Mouse (Mus musculus) hindbrain, embryonic 11.5 days (tissue): ENCODE results near the gene Hspb11. TPM values are rescaled to one million over a fixed set of nuclear protein-coding genes. Genes with fewer than 3 reads are reported as not detected.

Experiments
- ATAC-seq: fragments of 200-750 bp; cut with Nextera tagmentation; 2 replicates; pipeline ENCODE4 v1.8.0; 2017; ENCODE audit warnings: mild to moderate bottlenecking, moderate TSS enrichment, moderate library complexity; ENCODE audit not compliant: low FRiP score
- DNase-seq: peaks from one replicate; pipeline ENCODE4 v3.0.0-alpha.2; 2015; ENCODE audit warnings: low spot score
- H3K27ac ChIP-seq: fragments of 300-500 bp; sonication (generic); 2 replicates; pipeline ENCODE4 v1.5.1; 2014; ENCODE audit warnings: mild to moderate bottlenecking, low read depth, low read length
- H3K27me3 ChIP-seq: fragments of 300-500 bp; sonication (generic); 2 replicates; pipeline ENCODE4 v1.6.1; 2014; ENCODE audit warnings: mild to moderate bottlenecking, low read length, moderate library complexity, mixed read lengths; ENCODE audit not compliant: control insufficient read depth, insufficient read depth
- H3K36me3 ChIP-seq: fragments of 300-500 bp; sonication (generic); 2 replicates; pipeline ENCODE4 v1.6.1; 2014; ENCODE audit warnings: mild to moderate bottlenecking, low read length, moderate library complexity, mixed read lengths; ENCODE audit not compliant: control insufficient read depth, insufficient read depth
- H3K4me1 ChIP-seq: fragments of 300-500 bp; sonication (generic); replicated peaks from 2 replicates; pipeline ENCODE4 v1.6.1; 2014; ENCODE audit warnings: low read length, mixed read lengths; ENCODE audit not compliant: control insufficient read depth, insufficient read depth
- H3K4me2 ChIP-seq: fragments of 300-500 bp; sonication (generic); replicated peaks from 2 replicates; pipeline ENCODE4 v1.6.1; 2014; ENCODE audit warnings: mild to moderate bottlenecking, low read depth, low read length
- H3K4me3 ChIP-seq: fragments of 300-500 bp; sonication (generic); 2 replicates; pipeline ENCODE4 v1.5.1; 2014; ENCODE audit warnings: low read depth, low read length
- H3K9ac ChIP-seq: fragments of 300-500 bp; sonication (generic); 2 replicates; pipeline ENCODE4 v1.6.1; 2014; ENCODE audit warnings: low read depth, low read length
- H3K9me3 ChIP-seq: fragments of 300-500 bp; sonication (generic); 2 replicates; pipeline ENCODE4 v1.6.1; 2016; ENCODE audit warnings: low read length; ENCODE audit not compliant: control insufficient read depth
- WGBS: fragments of 180-500 bp; shearing (Covaris S2); extraction: QIAGEN DNeasy Blood & Tissue Kit; methylation state at CpG from one replicate; pipeline ENCODE4 v1.1.7; 2014; 5-methylcytosine and 5-hydroxymethylcytosine counted together
- polyA plus RNA-seq: library from polyadenylated mRNA; unstranded; fragments of >200 nt; fragmentation: Nextera tagmentation; extraction: Ambion mirVana; gene quantifications from 2 replicates; pipeline ENCODE4 v1.2.1, GENCODE M21; 2014

Hspb11 gene
- polyA plus RNA-seq, 1 experiment from 2014 or later = 39.3 TPM

DNA sequence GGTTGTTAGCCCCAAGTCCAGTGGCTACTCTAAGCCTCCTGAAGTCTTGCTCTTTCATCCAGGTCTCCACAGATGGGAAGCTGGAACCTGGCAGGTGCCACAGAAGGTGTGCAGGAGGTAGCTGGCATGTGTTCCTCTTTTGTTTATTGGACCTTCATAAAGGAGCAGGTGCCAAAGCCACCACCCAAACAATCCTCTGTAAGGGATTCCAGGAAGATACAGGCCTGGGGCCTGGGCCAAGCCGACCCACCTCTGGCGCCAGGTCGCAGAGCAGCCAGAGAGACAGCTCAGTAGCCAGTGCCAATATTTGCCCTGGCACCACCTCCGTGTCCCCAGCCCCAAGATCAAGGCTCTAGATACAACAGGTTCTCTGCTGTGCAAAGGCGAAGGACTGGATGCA is 31.9 kb upstream of the Hspb11 start:
- no peak overlapping the region for H3K4me3 ChIP-seq

DNA sequence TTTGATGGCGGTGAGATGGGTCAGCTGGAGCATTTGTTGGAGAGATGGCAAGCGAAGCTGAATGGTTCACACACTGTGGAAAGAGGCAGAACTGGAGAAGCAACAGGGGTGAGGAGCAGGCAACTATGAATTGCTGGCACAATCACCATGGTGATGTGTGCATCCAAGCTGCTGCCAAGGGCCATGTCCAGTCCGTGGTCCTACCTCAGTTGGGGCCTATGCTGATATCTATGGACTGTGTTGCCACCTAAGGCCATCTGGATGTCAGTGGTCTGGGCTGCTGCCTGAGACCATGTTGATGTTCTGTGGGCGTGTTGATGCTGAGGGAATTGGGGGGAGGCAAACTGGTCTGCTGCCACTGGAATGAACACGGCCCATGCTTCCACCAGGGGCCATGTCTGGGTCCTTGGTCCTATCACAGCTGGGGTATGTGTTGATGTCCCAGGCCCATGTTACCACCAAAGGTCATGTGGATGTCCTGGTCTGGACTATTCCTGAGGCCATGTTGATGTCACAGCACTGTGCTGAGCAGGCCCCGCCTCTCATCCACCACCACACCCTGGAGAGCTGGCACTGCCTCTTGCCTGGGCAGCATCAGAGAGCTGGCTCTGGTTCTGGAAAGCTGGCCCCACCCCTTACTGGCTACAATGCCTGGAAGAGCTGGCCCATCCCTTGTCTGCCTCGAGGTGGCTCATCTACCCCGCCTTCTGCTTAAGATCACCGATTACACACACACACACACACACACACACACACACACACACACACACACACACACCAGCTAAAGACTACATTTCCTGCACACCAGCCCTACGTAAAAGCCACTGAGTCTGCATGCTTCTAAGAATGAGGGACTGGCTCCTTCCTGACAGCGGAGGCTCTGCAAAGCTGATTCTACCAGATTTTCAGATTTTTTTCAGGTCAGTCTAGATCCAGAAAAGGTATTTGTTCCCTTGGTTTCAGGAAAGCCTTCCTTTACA is 29.9 kb upstream of the Hspb11 start:
- Histone ChIP-seq H3K9ac (no peak overlapping the region), H3K36me3 (no peaks in the 10 kb centered on the region), H3K9me3 (no peaks in the 10 kb centered on the region), H3K4me1 (no peaks in the 10 kb centered on the region), H3K4me2 (no peak overlapping the region), H3K27me3 (no peaks in the 10 kb centered on the region), H3K4me3 (no peak overlapping the region), H3K27ac (no peak overlapping the region)
- ATAC-seq = no peak
- DNase-seq = no peak
- 87% methylated on average over 11 of the region's 11 CpGs for WGBS

More for the DNA sequence above, 31.9 kb upstream of the Hspb11 start:
- Histone ChIP-seq H3K36me3 (no peaks in the 10 kb centered on the region), H3K4me2 (no peak overlapping the region), H3K27ac (no peak overlapping the region), H3K9me3 (no peaks in the 10 kb centered on the region), H3K9ac (no peak overlapping the region), H3K27me3 (no peaks in the 10 kb centered on the region), H3K4me1 (no peaks in the 10 kb centered on the region)
- 92% methylated on average over 5 of the region's 5 CpGs for WGBS
- no peak for DNase-seq
- ATAC-seq = no peak

DNA sequence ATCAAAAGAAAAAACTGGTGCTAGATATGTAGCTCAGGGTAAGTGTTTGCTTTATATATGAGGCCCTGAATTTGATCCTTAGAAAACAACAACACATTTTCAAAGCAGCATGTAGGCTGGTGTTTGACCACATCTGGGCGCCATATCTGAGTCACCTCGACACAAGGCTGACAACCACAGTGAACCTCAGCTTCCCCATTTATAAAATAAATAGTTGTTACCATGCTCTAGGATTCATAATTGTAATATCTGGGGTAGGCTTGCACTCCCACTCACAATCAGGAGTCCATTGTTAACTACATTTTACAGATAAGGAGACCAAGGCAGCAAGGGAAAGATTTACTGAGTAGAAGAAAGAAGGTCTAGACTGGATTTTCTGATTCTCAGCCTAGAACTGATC is 27.1 kb upstream of the Hspb11 start:
- no peak overlapping the region for H3K27ac ChIP-seq
- no peak for DNase-seq
- H3K9ac ChIP-seq = no peak overlapping the region
- no peak for ATAC-seq
- H3K4me3 ChIP-seq = no peak overlapping the region
- no peaks in the 10 kb centered on the region for H3K36me3 ChIP-seq
- H3K9me3 ChIP-seq = no peaks in the 10 kb centered on the region
- 83% methylated on average over 2 of the region's 2 CpGs for WGBS
- no peak overlapping the region for H3K4me2 ChIP-seq
- no peaks in the 10 kb centered on the region for H3K4me1 ChIP-seq
- no peaks in the 10 kb centered on the region for H3K27me3 ChIP-seq

DNA sequence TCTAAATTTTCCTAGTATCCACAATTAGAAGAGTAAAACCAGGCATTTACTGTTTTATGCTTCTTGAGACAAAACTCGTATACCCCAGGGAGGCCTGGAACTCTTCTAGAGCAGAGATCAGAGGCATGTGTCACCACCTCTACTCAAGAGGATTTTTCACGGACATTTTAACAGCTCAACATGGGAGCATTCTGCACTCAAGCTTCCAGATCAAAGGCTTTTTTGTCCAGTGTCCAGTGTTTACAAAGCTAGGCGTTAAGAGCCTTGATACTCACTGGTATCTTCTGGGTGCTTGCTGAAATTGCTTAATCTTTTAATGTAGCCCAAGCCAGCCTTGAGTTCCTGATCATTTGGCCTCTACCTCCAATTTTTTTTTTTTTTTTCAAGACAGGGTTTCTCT is 21.2 kb upstream of the Hspb11 start:
- DNase-seq (no peak), ATAC-seq (no peak)
- 71% methylated on average over 3 of the region's 3 CpGs for WGBS
- Histone ChIP-seq H3K36me3 (0 out of 2 replicates have a peak, but pooled peaks cover 2% of the 10 kb centered on the region), H3K27ac (no peak overlapping the region), H3K27me3 (no peaks in the 10 kb centered on the region), H3K4me2 (no peak overlapping the region), H3K9ac (no peak overlapping the region), H3K9me3 (no peaks in the 10 kb centered on the region), H3K4me3 (no peak overlapping the region), H3K4me1 (no peaks in the 10 kb centered on the region)

GRCm38 (mm10) chr4:107238253-107238652 is 15.1 kb upstream of the Hspb11 start:
- Histone ChIP-seq H3K27ac (no peak overlapping the region), H3K27me3 (no peaks in the 10 kb centered on the region), H3K4me1 (no peaks in the 10 kb centered on the region), H3K36me3 (0 out of 2 replicates have a peak, but pooled peaks cover 2% of the 10 kb centered on the region), H3K4me2 (no peak overlapping the region), H3K9ac (no peak overlapping the region), H3K4me3 (no peak overlapping the region), H3K9me3 (no peaks in the 10 kb centered on the region)
- DNase-seq = no peak
- ATAC-seq = no peak
- whole genome bisulfite sequencing = 88% methylated on average over 2 of the region's 2 CpGs

- no peaks in the 10 kb centered on the region for H3K27me3 ChIP-seq
- H3K9ac ChIP-seq = no peak overlapping the region
- no peak overlapping the region for H3K4me2 ChIP-seq
- ATAC-seq (no peak), DNase-seq (no peak)
- 98% methylated on average over 6 of the region's 6 CpGs for WGBS
- no peak overlapping the region for H3K4me3 ChIP-seq
- H3K27ac ChIP-seq = no peak overlapping the region
- H3K9me3 ChIP-seq = no peaks in the 10 kb centered on the region
- 0 out of 2 replicates have a peak, but pooled peaks cover 2% of the 10 kb centered on the region for H3K36me3 ChIP-seq
- H3K4me1 ChIP-seq = no peaks in the 10 kb centered on the region
Observed at GRCm38 (mm10) chr4:107240196-107240595, 13.2 kb upstream of the Hspb11 start.

DNA sequence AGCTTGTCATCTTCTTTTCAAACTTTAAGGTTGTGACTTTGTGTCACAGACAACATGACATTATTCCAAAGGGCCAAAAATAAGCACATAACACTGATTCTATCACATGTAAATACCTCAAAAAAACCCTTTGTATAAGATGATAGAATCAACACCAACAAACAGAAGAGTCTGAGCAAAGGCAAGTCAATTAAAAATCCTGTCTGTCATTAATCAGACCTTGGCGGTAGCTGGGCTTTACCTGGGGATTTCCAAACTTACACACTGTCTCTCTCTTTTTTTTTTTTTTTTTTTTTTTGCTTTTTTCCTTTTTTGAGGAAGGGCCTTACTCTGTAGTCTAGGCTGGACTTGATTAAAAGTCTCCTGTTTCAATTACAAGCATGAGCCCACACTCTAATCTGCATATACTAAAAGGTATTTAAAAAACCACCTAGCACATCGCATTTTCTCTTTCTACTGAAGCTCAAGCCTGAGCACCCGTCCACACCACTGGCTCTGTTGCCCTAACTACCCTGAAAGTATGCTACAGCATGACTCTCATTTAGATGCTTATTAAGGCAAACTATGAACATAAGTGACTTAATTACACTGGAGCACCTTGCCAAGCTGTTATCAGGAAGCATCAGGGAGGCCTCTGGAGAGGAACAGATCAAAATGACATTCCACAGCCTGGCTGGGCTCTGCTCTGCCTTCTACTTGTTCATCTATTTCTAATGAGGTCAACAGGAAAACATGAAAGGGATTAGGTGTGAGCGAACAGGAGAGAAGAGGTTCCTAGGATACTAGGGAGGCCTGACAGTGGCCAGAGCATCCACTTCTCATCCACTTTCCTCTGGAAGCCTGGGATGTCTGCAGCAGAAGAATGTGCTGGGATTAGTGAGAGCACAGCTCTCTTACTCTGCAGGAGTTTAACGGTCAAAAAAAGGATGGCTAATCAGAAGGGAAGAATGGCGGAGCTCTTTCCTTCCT is 9.7 kb upstream of the Hspb11 start:
- no peak overlapping the region for H3K27ac ChIP-seq
- H3K9ac ChIP-seq = no peak overlapping the region
- H3K9me3 ChIP-seq = no peaks in the 10 kb centered on the region
- 82% methylated on average over 6 of the region's 6 CpGs for WGBS
- DNase-seq (no peak), ATAC-seq (no peak)
- H3K36me3 ChIP-seq = no peaks in the 10 kb centered on the region
- no peaks in the 10 kb centered on the region for H3K27me3 ChIP-seq
- no peaks in the 10 kb centered on the region for H3K4me1 ChIP-seq
- no peak overlapping the region for H3K4me2 ChIP-seq
- no peak overlapping the region for H3K4me3 ChIP-seq

DNA sequence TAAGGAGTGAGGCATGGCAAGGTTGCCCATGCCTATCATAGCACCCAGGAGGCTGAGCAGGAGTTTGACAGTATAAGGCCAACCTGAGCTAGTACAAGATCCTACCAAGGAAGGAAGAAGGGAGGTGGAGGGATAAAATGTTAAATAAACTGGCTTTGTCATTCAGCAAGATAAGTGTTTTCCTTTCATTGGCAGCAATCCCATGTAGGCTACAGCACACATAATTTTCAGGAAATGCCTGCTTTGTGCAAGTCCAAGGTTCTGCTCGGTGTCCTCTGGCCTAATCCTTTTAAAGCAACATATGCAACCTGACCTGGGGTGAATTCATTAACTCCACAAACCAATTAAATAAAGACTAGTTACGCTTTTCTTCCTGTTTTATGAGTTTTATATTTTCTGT is 8.0 kb upstream of the Hspb11 start:
- H3K36me3 ChIP-seq = no peaks in the 10 kb centered on the region
- H3K4me3 ChIP-seq = no peak overlapping the region
- H3K9me3 ChIP-seq = no peaks in the 10 kb centered on the region
- 78% methylated on average over 2 of the region's 2 CpGs for WGBS
- no peak for DNase-seq
- ATAC-seq = no peak
- H3K27ac ChIP-seq = no peak overlapping the region
- H3K9ac ChIP-seq = no peak overlapping the region
- H3K4me1 ChIP-seq = no peaks in the 10 kb centered on the region
- H3K4me2 ChIP-seq = no peak overlapping the region
- H3K27me3 ChIP-seq = no peaks in the 10 kb centered on the region
